ENCODE assay signal across 11 mouse cellular contexts in genomic region chr6:122268561-122268960, GRCm38 (mm10). TPM values are rescaled to one million over a fixed set of nuclear protein-coding genes. Genes with fewer than 3 reads are reported as not detected.
A peak's percentile ranks its signal among the peaks of the same experiment; 100 is the strongest.
DNase-seq lines count a peak whose midpoint lies in the region; ATAC-seq and TF ChIP-seq lines count a peak whose summit lies in the region.
"Had no signal": no experiment of that assay in that cellular context is flagged by ENCODE, and none has a peak within 500 bp of the region (broad histone marks: within the 10 kb centered on the region; RNA-seq: fewer than 3 reads in every experiment).

No protein-coding gene starts in this region.

- ATAC-seq in forebrain, embryonic 15.5 days (replicated peaks): peak; percentile 87
- ATAC-seq in lung, embryonic 14.5 days (ENCODE audit: insufficient read depth): no peak; the same call in 1 of the 2 replicates
- no peak for ATAC-seq in granulocyte monocyte progenitor cell, adult 5-6 weeks (replicated peaks; ENCODE audit: poor library complexity, severe bottlenecking)

- no peak overlapping the region for H3K4me2 ChIP-seq in forebrain, embryonic 15.5 days (replicated peaks)
- no peak overlapping the region for H3K4me2 ChIP-seq in lung, embryonic 14.5 days
- H3K4me2 ChIP-seq: heart, embryonic 13.5 days had no signal

- no peak overlapping the region for H3K9ac ChIP-seq in forebrain, embryonic 15.5 days (replicated peaks)
- no peak overlapping the region for H3K9ac ChIP-seq in lung, embryonic 14.5 days
- H3K9ac ChIP-seq: heart, embryonic 13.5 days had no signal

- DNase-seq in forebrain, embryonic 10.5 days (ENCODE audit: extremely low spot score, low spot score): no peak
- DNase-seq in 3T3-L1 (ENCODE audit: low read depth, low spot score): peak; percentile 44
- peak; percentile 90 for DNase-seq in cerebellum, adult 8-10 months
- DNase-seq in kidney, adult 9 months: peak; percentile 65
- DNase-seq in lung, embryonic 14.5 days: peak; percentile 66
- DNase-seq in spleen, postnatal 4 days (ENCODE audit: low spot score in 2 of 2): no peak

- no peaks in the 10 kb centered on the region for H3K36me3 ChIP-seq in forebrain, embryonic 15.5 days
- no peaks in the 10 kb centered on the region for H3K36me3 ChIP-seq in forebrain, embryonic 10.5 days (replicated peaks)
- no peaks in the 10 kb centered on the region for H3K36me3 ChIP-seq in lung, embryonic 14.5 days (ENCODE audit: insufficient read depth)
- H3K36me3 ChIP-seq: heart, embryonic 13.5 days had no signal

- H3K4me3 ChIP-seq in forebrain, embryonic 15.5 days: no peak overlapping the region
- no peak overlapping the region for H3K4me3 ChIP-seq in forebrain, embryonic 10.5 days
- no peak overlapping the region for H3K4me3 ChIP-seq in lung, embryonic 14.5 days (ENCODE audit: low read depth, low read length)
- H3K4me3 ChIP-seq: heart, embryonic 13.5 days had no signal

- no peaks in the 10 kb centered on the region for H3K9me3 ChIP-seq in forebrain, embryonic 15.5 days
- H3K9me3 ChIP-seq in forebrain, embryonic 10.5 days: no peaks in the 10 kb centered on the region
- H3K9me3 ChIP-seq in lung, embryonic 14.5 days (ENCODE audit: low read depth, low read length): no peaks in the 10 kb centered on the region
- H3K9me3 ChIP-seq: heart, embryonic 13.5 days had no signal

- H3K27ac ChIP-seq in forebrain, embryonic 15.5 days (replicated peaks): peak overlapping the region; percentile 73
- no peak overlapping the region for H3K27ac ChIP-seq in forebrain, embryonic 10.5 days
- H3K27ac ChIP-seq in lung, embryonic 14.5 days (ENCODE audit: low read depth): no peak overlapping the region
- H3K27ac ChIP-seq: heart, embryonic 13.5 days; macrophage had no signal

- no peak for TF ChIP-seq CTCF in lung, embryonic 14.5 days (IDR thresholded peaks at IDR 0.05; ENCODE audit: low read depth)

- H3K4me1 ChIP-seq in forebrain, embryonic 15.5 days: peaks cover 19% of the 10 kb centered on the region
- H3K4me1 ChIP-seq in forebrain, embryonic 10.5 days: no peaks in the 10 kb centered on the region
- no peaks in the 10 kb centered on the region for H3K4me1 ChIP-seq in lung, embryonic 14.5 days (ENCODE audit: insufficient read depth)
- H3K4me1 ChIP-seq: heart, embryonic 13.5 days had no signal

- 17% methylated on average over 3 of the region's 3 CpGs for WGBS in forebrain, embryonic 15.5 days
- 80% methylated on average over 3 of the region's 3 CpGs for WGBS in forebrain, embryonic 10.5 days
- WGBS in lung, embryonic 14.5 days: 23% methylated on average over 3 of the region's 3 CpGs

- no peaks in the 10 kb centered on the region for H3K27me3 ChIP-seq in forebrain, embryonic 15.5 days
- H3K27me3 ChIP-seq in forebrain, embryonic 10.5 days (ENCODE audit: poor library complexity, severe bottlenecking): no peaks in the 10 kb centered on the region
- no peaks in the 10 kb centered on the region for H3K27me3 ChIP-seq in lung, embryonic 14.5 days (ENCODE audit: insufficient read depth, low read length)
- H3K27me3 ChIP-seq: heart, embryonic 13.5 days had no signal

RNA-seq across cellular contexts. Expression of gene Klrg1, which starts 14.1 kb away (rescaled TPM):
- polyA plus RNA-seq in forebrain, embryonic 15.5 days (2015; fragmentation: Nextera tagmentation; extraction: Ambion mirVana): 0.42 and 0.43 TPM in 2 replicates
- polyA plus RNA-seq in forebrain, embryonic 10.5 days (2016; fragmentation: Nextera tagmentation; extraction: Ambion mirVana): not detected in 2 replicates
- 0.14 TPM in 1 of 2 replicates, not detected in the other for polyA plus RNA-seq in lung, embryonic 14.5 days (2014; fragmentation: Nextera tagmentation; extraction: Ambion mirVana)
- not detected in 2 replicates for total RNA-seq in granulocyte monocyte progenitor cell, adult 5-6 weeks (2014; fragmentation: Nextera tagmentation)
- total RNA-seq in granulocyte monocyte progenitor cell, adult 5-6 weeks (2017): not detected in 2 replicates
- polyA plus RNA-seq: C2C12; heart, embryonic 13.5 days; macrophage had no signal

RNA-seq across cellular contexts. Expression of gene M6pr, which starts 40.0 kb away (rescaled TPM):
- polyA plus RNA-seq in forebrain, embryonic 15.5 days (2015; fragmentation: Nextera tagmentation; extraction: Ambion mirVana): 55.1 and 55.8 TPM in 2 replicates
- 92.7 and 92.9 TPM in 2 replicates for polyA plus RNA-seq in forebrain, embryonic 10.5 days (2016; fragmentation: Nextera tagmentation; extraction: Ambion mirVana)
- polyA plus RNA-seq in lung, embryonic 14.5 days (2014; fragmentation: Nextera tagmentation; extraction: Ambion mirVana): 115 and 120 TPM in 2 replicates
- 209 and 230 TPM in 2 replicates for total RNA-seq in granulocyte monocyte progenitor cell, adult 5-6 weeks (2014; fragmentation: Nextera tagmentation)
- total RNA-seq in granulocyte monocyte progenitor cell, adult 5-6 weeks (2017): 490 and 513 TPM in 2 replicates

Comparison
In these comparisons a context has a peak if more than half of its experiments do, and no peak if none do; other contexts are left out.
1. DNase-seq: peak in 3T3-L1 (single experiment), cerebellum, adult 8-10 months (single experiment), kidney, adult 9 months (single experiment) and lung, embryonic 14.5 days (single experiment); none in forebrain, embryonic 10.5 days (single experiment) and spleen, postnatal 4 days (0 of 2).